Mouse (Mus musculus) ovary, postnatal 14 days (tissue): ENCODE results near the gene Eef1akmt2.
A peak's percentile ranks its signal among the peaks of the same experiment; 100 is the strongest.

ENCODE experiments used
- DNase-seq: peaks from one replicate; pipeline ENCODE4 v3.0.0; 2022; ENCODE audit warnings: low spot score

Gene Eef1akmt2

DNA sequence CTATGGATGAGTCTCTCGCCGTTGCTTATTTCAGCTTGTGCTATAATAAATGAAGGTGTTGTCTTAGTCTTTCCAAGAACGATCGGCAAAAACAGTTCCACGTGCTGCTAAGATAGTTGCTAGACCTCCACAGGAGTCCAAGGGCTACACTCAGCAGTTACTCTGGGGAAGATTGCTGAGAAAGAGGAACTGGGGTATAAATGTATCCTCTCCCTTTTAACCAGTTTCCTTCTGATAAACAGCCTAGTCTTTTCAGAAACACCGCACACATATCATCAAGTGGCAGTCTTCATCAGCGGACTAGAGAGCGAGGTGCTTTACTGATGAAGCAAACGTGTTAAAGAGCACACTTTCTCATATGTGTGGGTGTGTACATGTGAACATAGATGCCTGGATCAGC is 13.8 kb upstream of the Eef1akmt2 start:
- no peak for DNase-seq

DNA sequence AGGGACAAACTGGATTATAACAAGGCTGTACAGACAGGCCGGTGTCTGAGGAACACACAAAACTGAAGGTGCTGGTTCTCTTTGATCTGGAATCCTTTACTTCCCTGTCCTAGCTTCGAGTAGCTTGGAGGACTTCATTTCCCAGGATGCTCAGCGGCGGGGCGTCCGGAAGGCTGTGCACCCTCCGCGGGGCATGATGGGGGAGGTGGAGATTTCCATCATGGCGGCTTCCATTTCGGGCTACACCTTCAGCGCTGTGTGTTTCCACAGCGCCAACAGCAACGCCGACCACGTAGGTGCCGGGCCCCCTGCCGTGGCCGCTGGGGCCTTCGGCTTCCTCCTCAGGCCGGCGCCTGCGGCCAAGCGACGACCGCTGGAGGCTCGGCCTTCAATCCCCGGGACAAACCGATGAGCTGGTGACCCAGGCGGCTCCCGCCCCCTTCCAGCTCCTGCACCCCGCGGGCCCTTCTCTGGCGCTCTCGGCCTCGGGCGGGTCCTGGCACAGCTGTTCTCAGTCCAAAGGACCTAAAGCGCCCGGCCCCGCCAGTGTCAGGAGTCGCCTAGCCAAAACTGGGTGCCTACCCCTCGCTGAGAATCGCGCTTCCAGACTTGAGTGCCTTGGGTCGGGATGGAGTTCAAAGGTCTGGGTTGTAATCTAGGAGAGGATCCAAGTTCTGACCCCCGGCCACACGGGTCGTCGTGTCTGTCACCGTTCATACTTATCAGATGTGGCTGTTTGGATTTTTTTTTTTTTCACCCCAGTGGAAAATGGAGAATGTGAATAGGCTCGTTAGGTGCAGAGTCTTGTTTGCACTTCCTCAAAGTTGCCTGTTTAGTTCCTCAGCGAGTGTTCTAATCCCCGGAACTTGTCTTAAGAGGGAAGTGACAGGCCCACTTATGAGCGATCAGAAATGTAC is 6.8 kb upstream of the Eef1akmt2 start, which contains the start of gene Abraxas2:
Gene Abraxas2, plus strand, starts transcription at position 184 of the 917 bp plus-strand sequence.
- peak; percentile 79 for DNase-seq

DNA sequence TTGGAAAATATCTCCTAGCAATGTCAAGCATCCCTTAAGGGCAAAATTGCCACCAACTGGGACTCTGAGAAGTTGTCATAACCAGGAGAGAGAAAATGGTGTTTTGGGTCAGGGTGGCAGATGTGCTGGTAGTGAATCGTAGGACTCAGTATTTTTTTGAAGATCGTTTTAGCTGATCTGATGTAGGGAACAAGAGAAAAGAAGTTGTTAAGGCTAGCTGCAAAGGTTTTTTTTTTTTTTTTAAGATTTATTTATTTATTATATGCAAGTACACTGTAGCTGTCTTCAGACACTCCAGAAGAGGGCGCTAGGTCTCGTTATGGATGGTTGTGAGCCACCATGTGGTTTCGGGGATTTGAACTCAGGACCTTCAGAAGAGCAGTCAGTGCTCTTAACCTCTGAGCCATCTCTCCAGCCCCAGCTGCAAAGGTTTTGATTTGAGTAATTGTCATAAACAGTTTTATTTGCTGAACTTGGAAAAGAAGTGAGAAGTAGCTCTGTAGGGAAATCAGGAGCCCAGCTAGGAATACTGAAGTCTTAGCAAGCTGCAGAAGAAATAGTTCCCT is 5.7 kb upstream of the Eef1akmt2 start:
- DNase-seq: no peak

DNA sequence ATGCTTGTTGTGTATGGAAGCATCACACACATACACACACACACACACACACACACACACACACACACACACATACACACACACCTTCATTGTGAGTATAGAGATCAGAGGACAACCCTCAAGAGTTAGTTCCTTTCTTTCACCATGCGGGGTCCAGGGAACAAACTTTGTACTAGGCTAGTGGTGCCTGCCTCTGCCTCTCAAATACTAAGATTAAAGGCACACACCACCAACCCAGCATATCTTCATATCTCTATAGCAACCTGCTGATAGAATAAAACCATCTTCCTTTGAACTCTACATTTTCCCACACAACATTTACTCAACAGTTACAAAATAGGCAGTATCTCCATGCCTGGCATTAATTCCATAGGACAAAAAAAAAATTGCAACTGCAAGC is 3.6 kb upstream of the Eef1akmt2 start:
- no peak for DNase-seq

DNA sequence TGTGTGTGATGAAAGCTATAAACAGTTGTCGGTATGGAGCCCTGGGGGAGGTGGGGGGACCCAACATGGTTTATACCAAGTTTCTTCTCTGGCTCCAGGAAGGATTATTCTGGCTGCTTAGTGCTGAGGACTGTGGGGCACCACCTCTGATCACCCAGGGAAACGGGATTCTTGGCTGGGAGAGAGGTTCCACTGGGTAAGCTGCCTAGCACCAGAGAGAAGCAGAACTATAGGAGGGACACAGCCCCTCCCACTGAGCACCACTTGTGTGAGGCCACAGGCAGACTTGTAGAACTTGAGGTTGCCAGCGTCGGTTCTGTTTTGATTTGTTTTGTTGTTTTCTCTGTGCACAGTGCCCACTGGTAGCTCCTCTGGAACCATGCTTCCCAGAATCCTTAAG is 1.5 kb upstream of the Eef1akmt2 start:
- no peak for DNase-seq

DNA sequence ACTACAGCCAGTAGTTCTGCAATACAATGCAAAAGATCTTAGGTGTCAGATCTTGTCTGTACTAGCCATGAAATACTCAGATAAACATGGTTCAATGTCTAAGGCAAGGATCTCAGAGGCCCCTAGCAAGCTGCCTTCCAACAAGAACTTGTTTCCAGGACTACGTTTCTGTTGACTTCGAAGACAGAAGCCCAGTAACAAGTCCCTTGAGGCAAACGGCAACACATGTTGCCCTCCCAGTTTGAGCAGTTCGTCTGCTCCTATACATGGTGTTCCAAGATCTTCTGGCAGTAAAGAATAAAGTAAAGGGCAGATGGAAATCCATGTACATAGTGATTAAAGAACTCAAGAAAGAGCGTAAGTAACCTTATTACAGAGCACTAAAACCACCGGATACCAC is 888 bp upstream of the Eef1akmt2 start:
- no peak for DNase-seq

DNA sequence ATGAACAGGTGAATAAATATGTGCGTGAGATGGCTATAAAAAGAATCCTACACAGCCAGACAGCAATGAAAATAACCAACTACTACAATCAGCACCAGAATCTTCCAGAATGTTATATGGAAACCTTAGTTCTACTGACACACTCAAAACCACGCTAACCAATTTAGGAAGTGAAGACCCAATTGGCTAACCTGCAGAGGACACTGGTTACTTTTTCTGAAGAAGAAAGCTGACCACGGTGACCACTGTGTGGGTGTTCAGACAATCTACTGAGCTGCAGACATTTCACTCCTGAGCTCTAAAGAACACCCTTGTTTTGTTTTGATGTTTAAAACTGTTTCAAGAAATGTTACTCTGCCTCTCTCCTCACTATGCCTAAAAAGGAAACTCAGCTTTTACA is 9.3 kb downstream of the Eef1akmt2 start:
- DNase-seq: no peak

DNA sequence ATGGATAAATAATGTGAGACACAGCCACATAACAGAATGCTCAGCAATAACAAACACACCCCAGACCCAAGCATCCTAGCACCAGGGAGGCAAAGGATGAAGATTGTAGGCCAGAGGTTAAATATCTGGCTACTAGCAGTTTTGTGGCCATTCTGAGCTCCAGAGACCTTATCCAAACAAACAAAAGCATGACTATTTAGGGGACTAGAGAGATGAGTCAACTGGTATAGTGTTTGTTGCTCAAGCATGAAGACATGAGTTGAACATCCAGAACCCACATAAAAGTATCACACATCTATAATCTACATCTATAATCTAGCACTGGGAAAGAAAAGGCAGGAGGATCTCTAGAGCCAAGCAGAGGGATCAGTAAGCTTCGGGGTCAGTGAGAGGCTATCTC is 10.0 kb downstream of the Eef1akmt2 start:
- DNase-seq: no peak

DNA sequence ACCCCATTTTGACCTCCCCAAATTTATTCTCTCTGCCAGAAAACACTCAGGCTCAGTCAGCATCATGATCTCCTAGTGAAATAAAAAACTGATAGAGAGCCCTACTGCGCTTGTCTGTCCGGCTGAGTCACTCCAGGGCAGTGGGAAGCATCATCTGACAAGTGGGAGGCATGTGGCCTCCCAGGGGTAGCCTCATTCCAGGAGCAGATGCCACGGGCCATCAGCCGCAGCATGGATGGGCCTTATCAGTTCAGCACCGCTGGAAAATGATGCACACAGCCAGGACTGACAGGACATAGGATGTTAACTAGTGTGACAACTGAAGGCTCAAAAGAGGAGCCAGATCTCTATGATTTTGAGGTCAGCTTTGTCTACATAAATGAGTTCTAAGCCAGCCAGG is 11.2 kb downstream of the Eef1akmt2 start:
- no peak for DNase-seq

DNA sequence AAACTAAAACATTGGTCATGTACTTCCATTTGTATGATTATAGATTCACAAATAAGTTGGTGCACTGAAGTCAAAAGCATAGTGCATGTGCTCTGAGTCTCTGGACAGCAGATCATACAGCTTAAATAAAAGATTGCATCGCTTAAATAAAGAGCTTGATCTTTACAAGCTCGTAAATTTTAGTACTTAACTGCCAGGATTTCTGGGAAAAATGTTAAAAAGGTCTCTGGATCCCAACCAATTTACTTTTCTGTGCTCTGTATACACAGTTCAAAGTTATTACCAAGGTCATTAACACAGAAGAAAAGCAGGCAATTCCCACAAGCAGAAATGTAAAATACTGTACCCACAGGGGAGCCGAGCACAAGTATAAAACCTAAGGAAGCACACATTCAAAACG is 21.5 kb downstream of the Eef1akmt2 start:
- no peak for DNase-seq

DNA sequence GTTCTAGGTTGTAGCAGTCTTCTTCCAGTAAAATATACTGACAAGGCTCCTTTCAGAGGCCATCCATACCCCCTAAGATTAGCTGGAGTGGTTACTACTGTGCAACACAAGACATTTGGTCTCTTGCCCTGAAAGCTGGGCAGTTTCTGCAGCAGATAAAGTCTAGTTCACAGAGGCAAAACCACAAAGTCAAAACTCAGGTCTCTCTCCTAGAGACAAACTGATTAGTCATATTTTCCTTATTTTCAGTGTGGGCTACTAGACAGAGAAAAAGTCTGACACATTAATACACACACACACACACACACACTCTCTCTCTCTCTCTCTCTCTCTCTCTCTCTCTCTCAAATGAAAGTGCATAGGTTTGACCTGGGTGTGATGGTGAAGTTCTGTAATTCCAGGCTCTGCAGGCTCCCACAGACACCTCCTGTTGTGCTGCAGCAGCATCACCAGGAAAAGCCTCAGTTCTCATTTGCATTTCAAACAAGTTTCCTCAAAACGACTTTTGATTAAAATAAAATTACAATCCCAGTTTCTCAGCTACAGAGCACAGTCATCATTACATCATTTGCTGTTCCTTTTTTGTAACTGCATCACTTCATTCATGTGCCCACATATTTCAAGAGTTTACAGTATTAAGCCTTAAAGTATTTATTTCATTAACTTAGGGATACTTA is 28.0 kb downstream of the Eef1akmt2 start:
- DNase-seq: no peak

DNA sequence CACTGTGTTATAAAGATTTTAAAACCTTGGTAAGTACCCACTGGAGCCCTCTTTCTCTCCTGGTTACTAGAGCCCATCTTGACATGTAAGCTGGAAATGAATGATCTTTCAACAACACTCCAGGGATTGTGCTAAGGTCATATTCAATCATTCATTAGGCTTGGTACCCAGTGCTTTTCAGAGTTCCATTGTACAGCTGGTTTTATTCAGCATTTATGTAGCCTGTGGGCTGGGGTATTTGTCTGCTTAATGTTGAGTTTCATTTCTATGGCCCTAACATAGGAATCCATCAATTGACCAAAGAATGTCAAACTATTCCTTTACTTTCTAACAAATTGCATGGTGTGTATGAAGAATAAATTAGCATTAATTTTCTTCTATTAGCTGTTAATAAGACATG is 28.6 kb downstream of the Eef1akmt2 start:
- DNase-seq: no peak

DNA sequence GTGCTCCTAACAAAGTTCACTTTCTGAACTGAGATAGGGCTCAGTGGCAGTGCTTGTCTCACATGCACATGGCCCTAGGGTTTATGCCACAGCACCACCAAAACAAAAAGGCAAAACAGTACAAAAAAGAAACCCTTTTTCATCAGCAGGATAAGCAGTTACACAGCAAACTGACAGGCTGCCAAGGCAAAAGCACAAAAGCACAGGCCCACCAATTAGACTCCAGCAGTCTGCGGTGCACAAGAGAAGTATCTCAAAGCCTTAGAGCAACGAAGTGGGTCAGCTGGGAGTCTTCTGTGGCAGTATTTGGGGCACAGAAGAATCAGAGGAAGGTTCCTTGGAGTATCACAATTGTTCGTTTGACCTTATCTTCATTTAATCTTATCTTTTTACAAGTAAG is 31.8 kb downstream of the Eef1akmt2 start:
- no peak for DNase-seq

DNA sequence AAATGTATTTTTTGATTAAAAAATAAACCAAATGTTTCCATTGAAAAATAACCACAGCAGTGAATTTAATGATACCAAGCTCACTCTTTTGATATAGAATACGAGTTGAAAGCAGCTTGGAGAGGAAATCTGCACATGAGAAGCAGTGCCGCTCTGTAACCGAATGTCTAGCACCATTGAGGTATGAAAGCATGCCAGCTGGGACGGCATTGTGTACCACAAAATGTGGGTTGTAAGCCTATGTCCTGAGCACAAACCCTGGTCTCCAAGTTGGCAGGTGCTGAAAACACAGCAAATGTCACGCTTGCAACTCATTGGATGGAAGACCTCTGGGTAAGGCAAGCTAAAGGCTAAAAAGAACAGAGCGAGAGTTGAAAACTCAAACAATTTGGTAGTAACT is 35.4 kb downstream of the Eef1akmt2 start:
- no peak for DNase-seq

DNA sequence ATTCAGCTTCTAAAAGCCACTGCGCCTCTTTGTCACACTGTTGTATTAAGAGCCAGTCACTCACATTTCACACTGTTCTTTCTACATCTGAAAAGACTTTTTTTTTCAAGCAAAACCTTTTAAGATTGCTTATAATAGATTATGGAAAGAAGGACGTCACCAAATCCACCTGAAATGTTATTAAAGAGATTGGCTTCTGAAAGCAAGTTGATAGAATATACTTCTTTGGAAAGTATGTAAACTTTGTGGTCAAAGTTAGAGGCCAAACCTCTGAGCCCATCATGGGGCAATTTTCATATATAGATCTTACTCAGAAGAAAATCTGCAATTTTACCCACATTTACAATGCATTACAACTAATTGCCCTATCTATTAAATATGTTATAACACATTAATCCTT is 35.9 kb downstream of the Eef1akmt2 start:
- no peak for DNase-seq

DNA sequence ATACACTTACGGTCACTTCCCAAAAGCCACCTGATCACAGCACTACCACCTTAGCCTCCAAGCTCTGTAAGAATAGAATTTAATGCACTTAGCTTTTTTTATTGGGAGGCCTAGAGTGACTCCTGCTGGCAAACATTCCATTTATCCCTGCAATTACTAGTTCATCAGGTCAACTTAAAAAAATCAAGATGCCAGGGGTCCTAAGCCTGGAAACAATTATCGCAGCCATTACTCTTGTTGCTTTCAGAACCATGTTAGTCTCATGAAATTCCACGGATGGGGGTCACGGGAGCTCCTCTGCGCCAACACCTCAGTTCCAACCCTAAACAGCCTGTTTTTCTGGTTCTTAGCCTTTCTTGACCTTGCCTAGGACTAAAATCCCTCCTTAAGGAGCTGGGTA is 37.4 kb downstream of the Eef1akmt2 start:
- no peak for DNase-seq

DNA sequence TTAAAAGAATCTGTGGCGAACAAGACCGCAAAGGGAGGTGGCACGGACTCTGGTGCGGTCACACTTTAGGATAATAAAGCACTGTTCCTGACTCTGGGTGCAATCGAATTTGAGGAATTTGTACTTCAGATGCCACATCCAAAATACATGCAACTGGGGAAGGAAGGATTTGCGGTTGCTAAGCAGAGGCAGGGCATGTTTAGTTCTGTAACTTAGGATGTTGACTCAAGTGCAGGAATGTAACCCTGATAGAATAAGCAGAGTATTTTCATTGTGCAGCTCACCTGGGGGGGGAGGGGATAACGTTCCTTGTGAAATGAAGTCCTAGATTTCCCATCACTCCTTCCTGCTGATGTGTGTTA is 38.4 kb downstream of the Eef1akmt2 start:
- DNase-seq: no peak

DNA sequence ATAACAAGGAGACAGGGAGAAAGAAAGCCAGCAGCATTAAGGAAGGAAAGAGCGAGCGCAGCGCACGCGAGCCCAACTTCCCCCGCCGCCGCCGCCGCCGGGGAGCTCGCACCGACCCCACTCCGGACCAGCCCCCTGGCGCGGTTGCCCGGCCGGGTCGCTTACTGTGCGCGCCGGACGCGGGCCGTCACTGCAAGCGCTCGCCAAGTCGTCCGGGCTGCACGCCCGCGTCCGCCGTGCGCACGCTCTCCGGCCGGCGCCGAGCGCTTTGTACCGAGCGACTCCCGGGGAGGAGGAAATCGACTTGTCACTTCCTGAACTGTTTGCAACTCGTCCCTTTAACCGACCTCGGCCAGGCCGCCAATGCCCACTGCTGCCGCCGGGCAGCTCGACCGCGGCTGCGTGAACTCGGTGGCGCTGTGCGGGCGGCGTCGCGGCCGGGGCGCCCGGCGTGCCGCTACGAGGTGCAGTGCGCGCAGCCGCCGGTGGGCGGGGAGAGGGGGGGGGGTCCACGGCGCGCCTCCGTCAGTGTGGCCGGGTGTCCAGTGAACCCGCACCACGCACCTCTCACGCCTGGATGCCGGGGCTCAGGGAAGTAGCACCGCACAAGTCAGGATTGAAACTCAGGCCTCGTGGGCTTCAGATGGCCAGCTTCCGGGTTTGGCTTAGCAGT is 38.9 kb downstream of the Eef1akmt2 start, which contains the start of gene Fam53b:
Gene Fam53b, minus strand, starts transcription at position 471 of the 673 bp plus-strand sequence.
- peak; percentile 58 for DNase-seq

DNA sequence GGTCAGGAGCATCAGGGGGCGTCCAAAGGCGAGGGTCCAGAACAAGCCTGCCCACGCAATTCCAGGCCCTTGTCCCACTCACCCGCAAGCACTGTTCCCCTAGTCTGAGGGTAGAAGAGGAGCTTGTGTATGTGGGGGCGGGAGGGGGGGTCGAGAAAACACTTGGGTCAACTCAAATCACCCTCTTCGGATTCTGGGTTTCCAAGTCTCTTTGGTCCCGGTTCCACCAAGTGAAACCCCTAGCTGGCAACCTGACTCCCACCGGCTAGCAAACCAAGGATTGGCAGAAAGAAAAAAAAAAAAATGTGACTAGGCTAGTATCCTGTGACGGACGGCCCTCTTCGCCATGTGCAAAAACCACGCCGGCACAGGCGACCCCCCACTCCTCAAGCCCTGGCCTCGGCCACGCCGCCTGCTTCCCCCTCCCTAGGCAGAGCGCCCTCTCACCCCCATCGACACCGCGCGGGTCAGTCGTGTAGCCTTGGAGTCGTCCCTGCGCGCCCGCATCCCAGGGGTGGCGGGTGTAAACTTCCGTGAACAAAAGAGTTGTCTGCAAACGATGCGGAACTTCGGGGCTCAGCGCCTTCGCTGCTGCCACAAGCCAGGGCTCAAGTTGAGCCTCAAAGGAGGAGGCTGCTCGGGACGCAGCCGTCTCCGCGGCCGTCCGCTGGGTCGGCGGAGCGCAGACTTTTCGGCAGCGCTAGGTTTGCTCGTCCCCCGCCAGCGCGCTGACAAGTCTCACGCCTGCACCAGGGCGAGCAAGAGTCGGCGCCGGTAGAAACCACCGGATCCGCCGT is 39.7 kb downstream of the Eef1akmt2 start:
- no peak for DNase-seq

DNA sequence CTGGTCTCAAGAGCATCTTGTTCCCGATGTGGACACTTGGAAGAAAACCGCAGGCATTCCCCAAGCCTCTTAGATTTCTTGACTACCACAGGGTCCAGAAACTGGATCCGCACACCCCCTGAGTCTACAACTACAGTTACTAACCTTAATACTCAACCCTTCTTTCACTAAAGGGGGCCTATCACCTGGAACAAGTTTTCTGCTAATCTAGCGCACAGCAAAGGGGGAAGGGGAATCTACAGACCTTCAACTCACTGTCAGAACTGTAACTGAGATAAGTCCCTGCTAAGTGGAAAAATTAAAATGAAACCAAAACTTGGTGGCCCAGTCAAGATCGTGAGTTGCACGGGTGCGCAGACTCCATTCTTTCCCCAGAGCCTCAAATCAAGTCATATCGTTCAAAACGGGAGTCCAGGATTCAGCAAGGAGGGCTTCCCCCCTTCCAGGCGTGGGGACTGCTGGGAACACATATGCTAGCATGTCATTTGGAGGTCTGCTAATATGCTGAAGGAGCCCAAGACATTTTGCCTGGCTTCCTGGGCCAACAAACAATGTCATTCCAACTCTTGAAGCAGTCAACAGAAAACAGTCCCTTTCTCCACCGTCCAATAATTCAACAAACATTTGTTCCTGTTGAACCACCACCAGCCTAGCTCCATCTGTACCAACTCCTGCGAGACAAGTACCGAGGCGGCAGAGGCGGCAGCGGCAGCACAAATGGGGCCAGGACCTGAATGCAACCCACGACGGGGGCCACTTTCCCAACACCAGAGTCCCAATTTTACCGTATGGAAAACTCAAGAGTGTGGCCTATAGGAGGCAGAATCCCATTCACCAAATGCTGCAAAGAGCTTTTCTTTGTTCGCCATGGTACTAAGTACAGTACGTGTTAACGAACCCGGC is 40.5 kb downstream of the Eef1akmt2 start:
- no peak for DNase-seq

DNA sequence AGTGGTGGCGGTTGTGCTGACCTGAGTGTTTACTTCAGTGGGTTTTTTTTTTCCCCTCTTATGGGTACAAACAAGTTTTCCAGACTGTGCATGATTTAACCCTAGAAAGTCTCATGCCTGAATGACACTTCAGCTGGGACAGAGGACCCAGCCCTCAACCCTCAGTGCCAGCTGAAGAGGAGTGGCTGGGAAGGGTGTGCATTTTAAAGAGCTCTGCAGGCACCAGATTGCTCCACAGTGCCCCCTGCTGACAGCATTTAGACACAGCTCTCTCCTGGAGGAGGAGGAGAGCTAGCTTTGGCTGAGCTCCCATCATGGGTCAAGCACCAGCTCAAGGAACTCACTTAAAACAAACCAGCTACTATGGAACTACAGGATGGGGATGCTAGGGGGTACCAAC is 41.6 kb downstream of the Eef1akmt2 start:
- DNase-seq: peak; percentile 89
